Mouse (Mus musculus): ENCODE results near the gene Cox4i2.

- TF ChIP-seq POLR2A (IDR thresholded peaks at IDR 0.05; ENCODE audit: insufficient read depth, low read depth, low read length) (no peak), CTCF (IDR thresholded peaks at IDR 0.05; ENCODE audit: insufficient read depth, low read depth, low read length) (no peak)
These were observed 49.7 kb upstream of the Cox4i2 start for GRCm38 (mm10) chr2:152704256-152704605.

Data from olfactory bulb, adult 2 months (tissue).